Mouse (Mus musculus): ENCODE measurements around the gene Hist1h2br. TPM values are rescaled to one million over a fixed set of nuclear protein-coding genes. Genes with fewer than 3 reads are reported as not detected.
"Not testable (repeated sequence)": the region's sequence is repeated elsewhere in the genome, so short reads cannot be mapped to it uniquely, and the experiment has no call there.

Gene Hist1h2br
- polyA plus RNA-seq (2015; fragmentation: Nextera tagmentation; extraction: Ambion mirVana) = 24.7 and 33.6 TPM in 2 replicates

DNA sequence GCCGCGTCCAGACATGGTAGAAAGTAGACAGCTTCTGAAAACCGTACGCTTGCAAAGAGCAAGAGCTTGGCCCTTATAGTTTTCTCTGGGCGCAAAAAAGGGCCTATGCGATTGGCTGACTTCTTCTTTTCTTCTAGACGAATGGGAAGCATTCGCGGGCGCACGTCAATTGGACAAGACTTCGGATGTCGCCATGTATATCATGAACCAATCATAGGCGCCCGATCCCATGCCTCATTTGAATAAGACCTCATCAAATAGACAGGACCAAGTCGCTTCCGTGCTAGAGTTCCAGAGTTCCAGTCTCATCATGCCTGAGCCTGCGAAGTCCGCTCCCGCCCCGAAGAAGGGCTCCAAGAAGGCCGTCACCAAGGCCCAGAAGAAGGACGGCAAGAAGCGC is at the start of gene Hist1h2br, which contains the start of gene Hist1h2ap:
Gene Hist1h2br (plus strand): TSS at position 283 of the 400 bp plus-strand sequence.
Gene Hist1h2ap (minus strand): TSS at position 47 of the 400 bp plus-strand sequence.
- peak; percentile 83 for ATAC-seq (ENCODE audit: low read depth)
- H3K27me3 ChIP-seq (ENCODE audit: control insufficient read depth, insufficient read depth, low read depth, low read length); H3K4me3 ChIP-seq (ENCODE audit: low read depth, low read length); H3K9ac ChIP-seq (ENCODE audit: low read depth, low read length); H3K4me1 ChIP-seq (ENCODE audit: control insufficient read depth, low read depth, low read length); H3K9me3 ChIP-seq (replicated peaks; ENCODE audit: control insufficient read depth, low read length); H3K27ac ChIP-seq (ENCODE audit: low read length); H3K36me3 ChIP-seq (ENCODE audit: control insufficient read depth, insufficient read depth); H3K4me2 ChIP-seq (ENCODE audit: low read depth, low read length): not testable (repeated sequence)
- WGBS (ENCODE audit: insufficient replicate concordance) = no CpG with 5 or more reads among the region's 24 CpGs

DNA sequence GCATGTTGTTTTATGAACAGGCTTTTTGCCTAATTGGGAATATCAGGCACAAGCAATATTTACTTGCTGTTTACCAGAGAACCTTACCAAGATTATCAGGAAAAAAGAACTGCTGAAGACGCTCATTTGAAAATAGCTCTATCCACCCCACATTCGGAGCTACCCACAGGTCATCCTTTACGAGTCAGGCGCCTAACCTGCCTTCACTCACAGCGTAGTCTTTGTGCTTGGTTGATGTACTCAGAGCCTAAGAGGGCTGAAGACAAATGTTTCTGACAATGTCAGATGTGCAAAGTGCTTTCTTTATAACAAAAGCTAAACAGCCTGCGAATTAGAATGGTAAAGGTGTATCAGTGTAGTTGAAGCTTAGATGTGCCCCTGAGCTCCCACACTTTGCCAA is 49.2 kb upstream of the Hist1h2br start:
- no peaks in the 10 kb centered on the region for H3K36me3 ChIP-seq (ENCODE audit: control insufficient read depth, insufficient read depth)
- H3K9ac ChIP-seq (ENCODE audit: low read depth, low read length) = peak overlapping the region; percentile 73
- peaks cover 29% of the 10 kb centered on the region for H3K4me1 ChIP-seq (ENCODE audit: control insufficient read depth, low read depth, low read length)
- ATAC-seq (ENCODE audit: low read depth) = no peak
- WGBS (ENCODE audit: insufficient replicate concordance) = 54% methylated on average over 6 of the region's 6 CpGs
- H3K9me3 ChIP-seq (replicated peaks; ENCODE audit: control insufficient read depth, low read length) = no peaks in the 10 kb centered on the region
- H3K4me2 ChIP-seq (ENCODE audit: low read depth, low read length) = peak overlapping the region; percentile 82
- H3K27me3 ChIP-seq (ENCODE audit: control insufficient read depth, insufficient read depth, low read depth, low read length) = no peaks in the 10 kb centered on the region
- H3K4me3 ChIP-seq (ENCODE audit: low read depth, low read length) = peak overlapping the region; percentile 62
- peak overlapping the region; percentile 99 for H3K27ac ChIP-seq (ENCODE audit: low read length)

DNA sequence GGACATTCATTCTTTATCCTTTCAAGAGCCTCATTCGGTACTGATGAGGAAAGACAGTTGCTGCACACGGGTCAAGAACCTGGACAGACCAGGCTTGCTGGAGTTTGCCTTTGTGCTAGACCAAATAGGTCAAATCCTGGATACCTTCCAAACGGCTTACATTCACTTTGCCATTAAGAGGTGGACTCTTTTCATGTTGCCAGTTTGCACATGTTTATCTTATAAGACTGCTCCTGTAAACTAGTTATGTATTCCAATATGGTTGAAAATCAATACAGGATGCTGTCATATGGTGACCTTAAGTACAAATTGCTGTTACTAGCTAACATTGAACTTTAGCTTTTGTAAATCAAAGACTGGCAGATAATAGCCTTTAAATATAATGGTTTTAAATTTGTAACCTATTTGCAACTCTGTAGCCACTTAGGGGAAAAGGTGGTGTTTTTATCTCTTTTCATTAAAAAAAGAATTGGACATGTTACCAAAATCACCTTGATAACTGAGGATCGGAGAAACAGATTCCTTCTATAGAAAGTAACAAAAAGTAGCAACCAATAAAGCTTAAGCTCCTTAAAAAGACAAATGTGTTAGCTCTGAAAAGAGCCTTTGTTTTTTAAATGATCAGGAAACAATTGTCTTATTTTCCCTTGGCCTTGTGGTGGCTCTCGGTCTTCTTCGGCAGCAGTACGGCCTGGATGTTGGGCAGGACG is 47.2 kb upstream of the Hist1h2br start:
- no peaks in the 10 kb centered on the region for H3K27me3 ChIP-seq (ENCODE audit: control insufficient read depth, insufficient read depth, low read depth, low read length)
- H3K27ac ChIP-seq (ENCODE audit: low read length) = peak overlapping the region; percentile 97
- H3K4me2 ChIP-seq (ENCODE audit: low read depth, low read length) = peak overlapping the region; percentile 77
- WGBS (ENCODE audit: insufficient replicate concordance) = 6% methylated on average over 8 of the region's 8 CpGs
- H3K36me3 ChIP-seq (ENCODE audit: control insufficient read depth, insufficient read depth) = no peaks in the 10 kb centered on the region
- H3K9me3 ChIP-seq (replicated peaks; ENCODE audit: control insufficient read depth, low read length) = no peaks in the 10 kb centered on the region
- peaks cover 30% of the 10 kb centered on the region for H3K4me1 ChIP-seq (ENCODE audit: control insufficient read depth, low read depth, low read length)
- H3K9ac ChIP-seq (ENCODE audit: low read depth, low read length) = peak overlapping the region; percentile 81
- ATAC-seq (ENCODE audit: low read depth) = no peak
- H3K4me3 ChIP-seq (ENCODE audit: low read depth, low read length) = peak overlapping the region; percentile 60

DNA sequence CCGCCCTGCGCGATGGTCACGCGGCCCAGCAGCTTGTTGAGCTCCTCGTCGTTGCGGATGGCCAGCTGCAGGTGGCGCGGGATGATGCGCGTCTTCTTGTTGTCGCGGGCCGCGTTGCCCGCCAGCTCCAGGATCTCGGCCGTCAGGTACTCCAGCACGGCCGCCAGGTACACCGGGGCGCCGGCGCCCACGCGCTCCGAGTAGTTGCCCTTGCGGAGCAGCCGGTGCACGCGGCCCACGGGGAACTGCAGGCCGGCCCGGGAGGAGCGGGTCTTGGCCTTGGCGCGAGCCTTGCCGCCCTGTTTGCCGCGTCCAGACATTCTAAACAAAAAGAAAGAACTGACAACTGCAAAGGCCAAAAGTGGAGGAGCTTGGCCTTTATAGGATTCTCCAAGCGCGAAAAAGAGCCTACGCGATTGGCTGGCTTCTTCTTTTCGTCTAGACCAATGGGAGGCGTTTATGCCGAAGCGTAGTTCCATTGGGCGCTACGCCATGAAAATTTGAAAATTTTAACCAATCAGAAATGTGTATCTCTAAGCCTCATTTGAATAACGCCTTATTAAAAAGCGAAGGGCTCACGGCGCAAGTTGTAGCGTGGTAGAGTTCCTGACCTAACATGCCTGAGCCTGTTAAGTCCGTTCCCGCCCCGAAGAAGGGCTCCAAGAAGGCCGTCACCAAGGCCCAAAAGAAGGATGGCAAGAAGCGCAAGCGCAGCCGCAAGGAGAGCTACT is 46.5 kb upstream of the Hist1h2br start, which contains the start of the genes Hist1h2an and Hist1h2bp:
Gene Hist1h2an (minus strand): TSS at position 320 of the 731 bp plus-strand sequence.
Gene Hist1h2bp (plus strand): TSS at position 563 of the 731 bp plus-strand sequence.
- Histone ChIP-seq H3K4me1 (ENCODE audit: control insufficient read depth, low read depth, low read length) (peaks cover 28% of the 10 kb centered on the region), H3K4me2 (ENCODE audit: low read depth, low read length) (peak within 1 kb of the TSS; percentile 77), H3K9ac (ENCODE audit: low read depth, low read length) (peak within 1 kb of the TSS; percentile 81), H3K27ac (ENCODE audit: low read length) (peak within 1 kb of the TSS; percentile 97), H3K4me3 (ENCODE audit: low read depth, low read length) (peak within 1 kb of the TSS; percentile 60)
- H3K27me3 ChIP-seq (ENCODE audit: control insufficient read depth, insufficient read depth, low read depth, low read length); H3K9me3 ChIP-seq (replicated peaks; ENCODE audit: control insufficient read depth, low read length); H3K36me3 ChIP-seq (ENCODE audit: control insufficient read depth, insufficient read depth): not testable (repeated sequence)
- ATAC-seq (ENCODE audit: low read depth) = peak; percentile 83
- WGBS (ENCODE audit: insufficient replicate concordance) = under 1% methylated on average over 38 of the region's 63 CpGs

DNA sequence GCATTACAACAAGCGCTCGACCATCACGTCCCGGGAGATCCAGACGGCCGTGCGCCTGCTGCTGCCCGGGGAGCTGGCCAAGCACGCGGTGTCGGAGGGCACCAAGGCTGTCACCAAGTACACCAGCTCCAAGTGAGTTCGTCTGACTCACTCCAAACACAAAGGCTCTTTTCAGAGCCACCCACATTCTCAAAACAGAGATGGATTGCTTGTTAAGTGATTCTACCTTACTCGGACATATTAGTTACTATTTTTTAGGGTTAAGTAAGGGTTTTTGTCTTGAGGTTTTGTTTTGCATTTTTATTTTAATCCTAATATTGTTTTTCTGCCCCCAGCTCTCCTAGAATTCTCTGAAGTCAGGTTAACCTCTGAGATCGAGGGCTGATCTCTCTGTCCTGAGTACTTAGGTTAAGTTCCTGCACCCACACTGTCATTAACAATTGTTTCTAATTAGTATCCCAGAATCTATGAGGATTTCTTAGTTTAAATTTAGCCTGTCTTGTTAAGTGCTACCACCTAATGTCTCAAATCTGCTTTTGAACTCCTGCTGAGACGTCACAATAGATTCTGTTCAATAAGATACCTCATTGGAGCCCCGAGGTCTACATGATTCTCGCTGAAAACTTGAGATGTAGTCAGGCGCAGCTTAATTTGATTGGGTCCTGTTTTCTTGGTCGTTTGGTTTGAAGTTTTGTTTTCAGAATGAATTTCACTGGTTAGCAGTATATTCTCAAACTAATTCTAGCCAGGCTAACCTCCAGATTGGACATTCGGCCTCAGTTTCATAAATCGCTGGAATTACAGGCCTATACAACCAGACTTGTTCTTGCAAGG is 45.6 kb upstream of the Hist1h2br start:
- 25% methylated on average over 13 of the region's 21 CpGs for WGBS (ENCODE audit: insufficient replicate concordance)
- peaks cover 24% of the 10 kb centered on the region for H3K4me1 ChIP-seq (ENCODE audit: control insufficient read depth, low read depth, low read length)
- H3K9me3 ChIP-seq (replicated peaks; ENCODE audit: control insufficient read depth, low read length) = no peaks in the 10 kb centered on the region
- H3K9ac ChIP-seq (ENCODE audit: low read depth, low read length) = peak overlapping the region; percentile 65
- peak; percentile 6 for ATAC-seq (ENCODE audit: low read depth)
- peak overlapping the region; percentile 61 for H3K4me2 ChIP-seq (ENCODE audit: low read depth, low read length)
- H3K27me3 ChIP-seq (ENCODE audit: control insufficient read depth, insufficient read depth, low read depth, low read length) = no peaks in the 10 kb centered on the region
- peak overlapping the region; percentile 96 for H3K27ac ChIP-seq (ENCODE audit: low read length)
- no peaks in the 10 kb centered on the region for H3K36me3 ChIP-seq (ENCODE audit: control insufficient read depth, insufficient read depth)
- H3K4me3 ChIP-seq (ENCODE audit: low read depth, low read length) = peak overlapping the region; percentile 60

DNA sequence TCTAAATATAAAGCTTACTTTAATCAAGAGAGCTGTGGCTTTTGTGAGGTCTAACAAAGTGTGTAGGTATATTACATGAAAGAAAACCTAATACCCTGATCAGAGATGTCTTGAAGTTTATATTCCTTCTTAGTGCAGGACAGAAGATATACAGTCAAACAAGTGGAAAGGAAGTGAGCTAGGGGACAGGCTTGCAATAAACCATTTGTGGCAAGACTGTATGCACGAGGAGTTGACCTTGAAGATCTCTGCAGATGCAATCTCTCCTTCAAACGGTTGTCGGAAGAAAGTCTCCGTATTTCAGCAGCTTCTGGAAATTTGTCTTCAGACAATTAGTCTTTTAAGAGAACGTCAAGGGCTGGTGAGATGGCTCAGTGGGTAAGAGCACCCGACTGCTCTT is 43.6 kb upstream of the Hist1h2br start:
- H3K9ac ChIP-seq (ENCODE audit: low read depth, low read length) = no peak overlapping the region
- H3K9me3 ChIP-seq (replicated peaks; ENCODE audit: control insufficient read depth, low read length) = no peaks in the 10 kb centered on the region
- no peak overlapping the region for H3K27ac ChIP-seq (ENCODE audit: low read length)
- H3K27me3 ChIP-seq (ENCODE audit: control insufficient read depth, insufficient read depth, low read depth, low read length) = no peaks in the 10 kb centered on the region
- 36% methylated on average over 6 of the region's 6 CpGs for WGBS (ENCODE audit: insufficient replicate concordance)
- H3K4me2 ChIP-seq (ENCODE audit: low read depth, low read length) = no peak overlapping the region
- ATAC-seq (ENCODE audit: low read depth) = no peak
- H3K36me3 ChIP-seq (ENCODE audit: control insufficient read depth, insufficient read depth) = no peaks in the 10 kb centered on the region
- no peak overlapping the region for H3K4me3 ChIP-seq (ENCODE audit: low read depth, low read length)
- peaks cover 14% of the 10 kb centered on the region for H3K4me1 ChIP-seq (ENCODE audit: control insufficient read depth, low read depth, low read length)

DNA sequence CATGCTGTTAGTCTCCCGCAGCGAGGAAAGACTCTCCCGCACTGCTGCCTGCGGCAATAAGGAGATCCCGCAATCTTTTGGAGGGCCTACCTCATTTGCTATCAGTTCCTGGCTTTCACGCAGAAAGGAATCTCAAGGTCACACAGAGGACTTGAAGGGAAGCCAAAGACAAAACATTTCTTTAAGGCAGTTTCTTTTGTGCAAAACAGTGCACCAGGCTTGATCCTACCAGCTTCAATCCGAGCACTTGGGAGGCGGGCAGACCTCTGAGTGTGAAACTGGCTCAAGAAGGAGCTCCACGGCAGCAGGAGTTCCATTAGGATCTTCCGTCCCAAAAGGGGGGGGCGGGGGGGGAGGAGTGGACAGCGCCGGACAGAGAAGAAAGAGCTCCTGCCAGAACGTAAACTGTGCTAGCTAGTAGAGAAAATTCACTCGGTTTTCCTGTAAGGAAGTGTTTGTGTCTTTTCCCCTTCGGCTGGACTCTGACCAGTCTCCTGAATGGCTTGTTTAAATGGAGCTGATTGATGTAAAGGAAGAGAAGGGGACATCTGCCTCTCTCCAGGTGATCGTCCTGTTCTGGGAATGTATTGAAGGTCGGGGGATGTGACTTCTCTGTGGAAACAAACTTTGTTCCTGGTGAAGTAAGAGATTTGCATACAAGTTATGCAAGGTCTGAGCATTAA is 42.8 kb upstream of the Hist1h2br start:
- Histone ChIP-seq H3K27ac (ENCODE audit: low read length) (no peak overlapping the region), H3K36me3 (ENCODE audit: control insufficient read depth, insufficient read depth) (no peaks in the 10 kb centered on the region), H3K4me3 (ENCODE audit: low read depth, low read length) (0 out of 2 replicates have a peak overlapping the region, but pooled peaks have one; percentile 1), H3K9me3 (replicated peaks; ENCODE audit: control insufficient read depth, low read length) (no peaks in the 10 kb centered on the region), H3K27me3 (ENCODE audit: control insufficient read depth, insufficient read depth, low read depth, low read length) (no peaks in the 10 kb centered on the region), H3K4me2 (ENCODE audit: low read depth, low read length) (peak overlapping the region; percentile 34), H3K9ac (ENCODE audit: low read depth, low read length) (peak overlapping the region; percentile 9; the same call in 1 of the 2 replicates), H3K4me1 (ENCODE audit: control insufficient read depth, low read depth, low read length) (peaks cover 14% of the 10 kb centered on the region)
- ATAC-seq (ENCODE audit: low read depth) = no peak
- 37% methylated on average over 17 of the region's 18 CpGs for WGBS (ENCODE audit: insufficient replicate concordance)

DNA sequence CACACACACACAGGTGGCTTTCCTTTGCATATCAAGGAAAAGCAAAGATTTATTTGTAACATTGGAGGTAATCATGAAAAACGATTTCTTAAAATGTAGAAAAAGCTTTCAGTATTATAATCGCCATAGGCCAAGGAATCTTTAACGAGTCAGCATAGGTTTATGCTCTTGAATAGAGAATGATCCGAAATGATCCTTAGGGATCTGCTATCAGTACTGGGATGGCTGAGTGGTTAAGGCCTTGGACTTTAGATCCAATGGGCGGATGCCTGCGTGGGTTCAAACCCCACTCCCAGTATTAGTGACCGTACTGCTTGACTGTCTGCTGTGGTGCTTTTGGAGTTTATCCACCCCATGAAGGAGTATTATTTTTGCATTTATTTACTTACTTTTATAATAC is 38.0 kb upstream of the Hist1h2br start:
- Histone ChIP-seq H3K4me3 (ENCODE audit: low read depth, low read length) (no peak overlapping the region), H3K4me2 (ENCODE audit: low read depth, low read length) (no peak overlapping the region), H3K4me1 (ENCODE audit: control insufficient read depth, low read depth, low read length) (peaks cover under 1% of the 10 kb centered on the region; the same call in 1 of the 2 replicates), H3K27ac (ENCODE audit: low read length) (no peak overlapping the region), H3K9ac (ENCODE audit: low read depth, low read length) (no peak overlapping the region), H3K27me3 (ENCODE audit: control insufficient read depth, insufficient read depth, low read depth, low read length) (no peaks in the 10 kb centered on the region), H3K9me3 (replicated peaks; ENCODE audit: control insufficient read depth, low read length) (no peaks in the 10 kb centered on the region), H3K36me3 (ENCODE audit: control insufficient read depth, insufficient read depth) (no peaks in the 10 kb centered on the region)
- no peak for ATAC-seq (ENCODE audit: low read depth)
- WGBS (ENCODE audit: insufficient replicate concordance) = 75% methylated on average over 7 of the region's 7 CpGs
